Mouse (Mus musculus) neural tube, embryonic 10.5 days (tissue): ENCODE results near the gene Pef1.
A peak's percentile ranks its signal among the peaks of the same experiment; 100 is the strongest.

Experiments used
- DNase-seq: peaks from one replicate; pipeline ENCODE4 v3.0.0-alpha.2; 2017; ENCODE audit warnings: low spot score; ENCODE audit errors: extremely low spot score

The Pef1 gene

GRCm38 (mm10) chr4:130174335-130175031, 72.1 kb downstream of the Pef1 start:
- peak; percentile 52 for DNase-seq

GRCm38 (mm10) chr4:130175072-130175711, 72.8 kb downstream of the Pef1 start, which contains the start of gene Tinagl1:
Gene Tinagl1 (minus strand): TSS chr4:130175122.
- peak; percentile 38 for DNase-seq

DNA sequence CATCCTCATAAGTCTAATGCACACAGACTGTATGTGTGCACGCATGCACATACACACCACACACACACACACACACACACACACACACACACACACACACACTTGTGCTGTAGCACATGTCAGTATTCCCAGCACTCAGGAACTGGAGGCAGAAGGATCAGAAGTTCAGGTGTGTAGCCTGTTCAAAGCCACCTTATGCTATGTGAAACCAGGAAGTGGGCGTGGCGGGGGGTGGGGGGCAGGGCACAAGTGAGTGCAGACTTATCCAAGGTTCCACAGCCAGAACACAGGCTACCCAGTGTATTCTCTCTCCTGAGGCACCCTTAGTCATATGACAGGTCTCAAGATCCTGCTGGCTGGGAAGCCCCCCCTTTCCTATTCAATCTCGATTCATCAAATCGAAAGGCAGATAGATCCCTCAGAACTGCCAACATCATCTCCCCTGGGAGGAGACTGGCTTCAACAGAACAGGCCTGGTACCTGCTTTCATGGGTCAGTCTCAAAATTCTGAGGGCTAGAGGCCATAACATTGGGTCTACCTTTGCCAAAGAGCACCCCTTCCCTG, 73.9 kb downstream of the Pef1 start:
- no peak for DNase-seq

GRCm38 (mm10) chr4:130177087-130177486, 74.7 kb downstream of the Pef1 start:
- DNase-seq, result no peak

DNA sequence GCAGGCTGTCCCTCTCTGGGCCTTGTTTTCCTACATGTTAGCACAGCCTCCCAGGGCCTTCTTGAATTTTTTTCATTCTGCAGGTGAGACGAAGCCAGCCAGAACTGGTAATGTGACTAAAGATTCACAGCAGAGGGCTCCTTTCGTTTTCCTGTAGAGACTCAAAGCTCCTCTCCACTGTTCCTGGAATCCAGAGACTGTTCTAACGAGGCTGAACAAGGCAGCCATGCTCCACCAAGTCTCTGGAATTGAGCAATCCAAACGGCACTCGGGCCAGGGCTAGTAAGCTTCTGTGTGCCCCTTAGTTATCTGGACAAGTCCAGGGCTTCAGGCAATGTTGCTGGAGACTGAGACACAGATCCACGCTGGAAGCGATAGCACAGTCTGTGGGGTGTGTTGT, 75.2 kb downstream of the Pef1 start:
- no peak for DNase-seq
